Mouse (Mus musculus) limb, embryonic 14.5 days (tissue): ENCODE data around the gene Car5a. TPM values are rescaled to one million over a fixed set of nuclear protein-coding genes. Genes with fewer than 3 reads are reported as not detected.

Experiments
- ATAC-seq: fragments of 200-750 bp; cut with Nextera tagmentation; 2 replicates; pipeline ENCODE4 v1.8.0; 2017; ENCODE audit warnings: low read depth, moderate number of reproducible peaks, moderate TSS enrichment; ENCODE audit not compliant: low FRiP score
- DNase-seq: peaks from one replicate; pipeline ENCODE4 v3.0.0-alpha.2; 2015; ENCODE audit warnings: low spot score
- H3K27ac ChIP-seq: fragments of 300-500 bp; sonication (generic); replicated peaks from 2 replicates; pipeline ENCODE4 v1.5.1; 2014; ENCODE audit warnings: low read depth, mild to moderate bottlenecking, low read length, moderate library complexity, mixed read lengths
- H3K27me3 ChIP-seq: fragments of 300-500 bp; sonication (generic); 2 replicates; pipeline ENCODE4 v1.6.1; 2014; ENCODE audit warnings: low read length, mixed read lengths; ENCODE audit not compliant: control insufficient read depth, insufficient read depth
- H3K36me3 ChIP-seq: fragments of 300-500 bp; sonication (generic); 2 replicates; pipeline ENCODE4 v1.6.1; 2014; ENCODE audit warnings: mild to moderate bottlenecking, low read length, moderate library complexity, mixed read lengths; ENCODE audit not compliant: control insufficient read depth, insufficient read depth
- H3K4me1 ChIP-seq: fragments of 300-500 bp; sonication (generic); 2 replicates; pipeline ENCODE4 v1.6.1; 2014; ENCODE audit warnings: antibody characterized with exemption, low read length, mixed read lengths; ENCODE audit not compliant: control insufficient read depth, insufficient read depth
- H3K4me2 ChIP-seq: fragments of 300-500 bp; sonication (generic); replicated peaks from 2 replicates; pipeline ENCODE4 v1.6.1; 2014; ENCODE audit warnings: low read depth, mild to moderate bottlenecking, low read length, moderate library complexity; ENCODE audit not compliant: severe bottlenecking
- H3K4me3 ChIP-seq: fragments of 300-500 bp; sonication (generic); replicated peaks from 2 replicates; pipeline ENCODE4 v1.5.1; 2014; ENCODE audit warnings: low read length
- H3K9ac ChIP-seq: fragments of 300-500 bp; sonication (generic); 2 replicates; pipeline ENCODE4 v1.6.1; 2014; ENCODE audit warnings: mild to moderate bottlenecking, low read depth, low read length, moderate library complexity; ENCODE audit not compliant: severe bottlenecking
- H3K9me3 ChIP-seq: fragments of 300-500 bp; sonication (generic); 2 replicates; pipeline ENCODE4 v1.6.1; 2016; ENCODE audit warnings: low read length; ENCODE audit not compliant: control insufficient read depth
- POLR2A ChIP-seq: fragments of 200-500 bp; IDR thresholded peaks from 2 replicates; pipeline ENCODE4 v1.8.0; 2012; ENCODE audit warnings: inconsistent platforms, mild to moderate bottlenecking, moderate library complexity, borderline replicate concordance; ENCODE audit not compliant: insufficient read depth, insufficient read length; ENCODE audit errors: extremely low read depth
- WGBS: fragments of 180-500 bp; shearing (Covaris S2); extraction: QIAGEN DNeasy Blood & Tissue Kit; methylation state at CpG from one replicate; pipeline ENCODE4 v1.1.7; 2014; 5-methylcytosine and 5-hydroxymethylcytosine counted together
- microRNA-seq: library from miRNA; unstranded; fragments of <30 nt; microRNA quantifications from one replicate; pipeline ENCODE4, GENCODE M21; 2016
- polyA plus RNA-seq, 2 experiments: library from polyadenylated mRNA; depleted of rRNA in 1 of 2; stranded (reverse) in 1 of 2; unstranded in 1 of 2; fragments of >200 nt; fragmentation: Nextera tagmentation in 1 of 2; extraction: Ambion mirVana in 1 of 2; gene quantifications; 2 replicates each; pipeline versions ENCODE4 v1.2.1 to v1.2.3; 2012 to 2014

The Car5a gene
- polyA plus RNA-seq, 2 experiments, result not detected

DNA sequence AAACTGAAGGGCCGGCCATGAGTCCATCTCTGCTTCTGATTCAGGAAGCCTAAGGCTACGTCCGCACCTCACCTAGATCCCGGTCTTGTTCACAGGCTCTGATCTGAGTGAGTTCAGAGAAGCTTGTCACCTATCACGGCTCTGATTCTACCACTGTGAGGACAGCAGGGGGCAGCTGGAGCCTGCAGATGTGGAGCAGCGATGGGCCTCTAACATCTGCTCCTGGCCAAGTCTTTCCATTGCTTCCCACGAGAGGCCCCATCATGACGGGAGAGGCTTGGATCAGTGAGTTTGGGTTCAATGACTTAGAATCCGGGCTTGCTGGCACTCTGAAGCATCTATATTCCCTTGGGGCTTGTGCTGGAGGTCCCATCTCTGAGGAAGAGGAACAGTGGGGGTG, 70.7 kb downstream of the Car5a start:
- Histone ChIP-seq H3K4me3 (no peak overlapping the region), H3K36me3 (no peaks in the 10 kb centered on the region), H3K9me3 (no peaks in the 10 kb centered on the region), H3K27ac (no peak overlapping the region), H3K27me3 (no peaks in the 10 kb centered on the region), H3K9ac (no peak overlapping the region), H3K4me1 (peaks cover 19% of the 10 kb centered on the region), H3K4me2 (no peak overlapping the region)
- no peak for TF ChIP-seq POLR2A
- peak; percentile 73 for DNase-seq
- no peak; the same call in 1 of the 2 replicates for ATAC-seq
- 52% methylated on average over 9 of the region's 9 CpGs for WGBS

DNA sequence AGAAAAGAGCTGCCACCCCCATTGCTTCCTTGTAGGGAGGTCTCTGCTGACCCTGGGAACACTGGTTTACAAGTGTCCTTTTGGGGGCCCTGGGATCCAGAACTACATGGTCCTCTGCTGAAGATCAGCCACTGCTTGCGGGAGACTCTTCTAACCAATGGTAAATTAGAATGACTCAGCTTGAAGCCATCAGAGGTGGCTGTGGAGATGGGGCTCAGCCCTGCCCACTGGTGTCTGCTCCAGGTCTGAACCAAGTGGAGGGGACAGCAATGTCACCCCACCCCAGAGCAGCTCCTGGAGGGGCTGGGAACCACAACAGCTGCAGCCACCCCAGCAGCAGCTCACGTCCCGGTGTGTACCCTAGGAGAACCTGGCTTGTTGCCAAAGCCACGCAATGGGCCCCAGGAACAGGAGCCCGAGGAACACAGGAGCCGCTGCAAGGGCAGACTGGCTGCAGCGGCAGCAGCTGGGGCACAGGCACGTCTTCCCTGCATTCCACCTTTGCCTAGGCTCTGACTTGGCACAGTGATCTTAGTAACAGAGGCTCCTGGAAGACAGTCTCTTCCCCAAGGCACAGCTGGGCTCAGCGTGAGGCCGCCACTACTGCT, 72.8 kb downstream of the Car5a start:
- Histone ChIP-seq H3K4me1 (peaks cover 19% of the 10 kb centered on the region), H3K27me3 (no peaks in the 10 kb centered on the region), H3K9me3 (no peaks in the 10 kb centered on the region), H3K36me3 (no peaks in the 10 kb centered on the region), H3K9ac (no peak overlapping the region), H3K4me2 (no peak overlapping the region), H3K4me3 (no peak overlapping the region), H3K27ac (no peak overlapping the region)
- TF ChIP-seq POLR2A, result no peak
- whole genome bisulfite sequencing, result 15% methylated on average over 10 of the region's 10 CpGs
- no peak for DNase-seq
- no peak for ATAC-seq

DNA sequence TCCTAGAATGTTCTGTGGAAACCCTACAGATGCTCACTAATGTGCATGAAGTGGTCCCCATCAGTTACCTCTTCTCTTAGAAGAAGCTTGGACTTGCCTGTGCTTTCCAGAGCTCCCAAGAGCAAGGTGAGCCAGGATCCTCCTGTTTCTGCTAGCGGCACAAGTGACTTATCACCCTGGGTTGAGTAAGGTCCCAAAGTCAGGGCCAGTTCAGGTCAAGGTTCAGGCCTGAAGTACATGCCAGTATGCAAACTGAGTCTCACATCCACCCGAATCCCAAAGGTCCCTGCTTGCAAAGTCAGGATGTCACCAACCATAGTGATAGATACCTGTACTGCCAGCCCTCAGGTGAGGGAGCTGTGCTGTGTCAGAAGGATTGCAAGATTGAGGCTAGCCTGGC, 74.5 kb downstream of the Car5a start:
- Histone ChIP-seq H3K27me3 (no peaks in the 10 kb centered on the region), H3K4me2 (no peak overlapping the region), H3K27ac (no peak overlapping the region), H3K4me1 (peaks cover 19% of the 10 kb centered on the region), H3K4me3 (no peak overlapping the region), H3K9me3 (no peaks in the 10 kb centered on the region), H3K9ac (no peak overlapping the region), H3K36me3 (no peaks in the 10 kb centered on the region)
- TF ChIP-seq POLR2A, result no peak
- WGBS, result 90% methylated on average over 2 of the region's 2 CpGs
- ATAC-seq (no peak), DNase-seq (no peak)

DNA sequence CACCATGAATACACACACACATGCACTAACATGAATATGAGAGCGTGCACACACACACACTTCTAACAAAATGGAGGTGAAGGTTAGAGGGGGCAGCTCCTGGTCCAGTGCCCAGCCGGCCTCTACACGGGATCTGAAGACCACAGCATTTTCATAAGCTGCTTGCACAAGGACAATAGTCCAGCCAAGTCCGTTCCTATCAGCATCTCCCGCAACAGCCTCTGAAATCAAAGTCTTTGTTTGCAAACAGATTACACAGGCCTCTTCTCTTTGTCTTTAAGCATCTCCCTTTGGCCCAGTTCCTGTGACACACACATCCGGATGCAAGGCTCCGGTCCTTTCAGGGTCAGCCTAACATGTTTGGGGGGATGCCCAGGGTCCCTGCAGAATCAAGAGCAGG, 75.8 kb downstream of the Car5a start:
- no peaks in the 10 kb centered on the region for H3K36me3 ChIP-seq

DNA sequence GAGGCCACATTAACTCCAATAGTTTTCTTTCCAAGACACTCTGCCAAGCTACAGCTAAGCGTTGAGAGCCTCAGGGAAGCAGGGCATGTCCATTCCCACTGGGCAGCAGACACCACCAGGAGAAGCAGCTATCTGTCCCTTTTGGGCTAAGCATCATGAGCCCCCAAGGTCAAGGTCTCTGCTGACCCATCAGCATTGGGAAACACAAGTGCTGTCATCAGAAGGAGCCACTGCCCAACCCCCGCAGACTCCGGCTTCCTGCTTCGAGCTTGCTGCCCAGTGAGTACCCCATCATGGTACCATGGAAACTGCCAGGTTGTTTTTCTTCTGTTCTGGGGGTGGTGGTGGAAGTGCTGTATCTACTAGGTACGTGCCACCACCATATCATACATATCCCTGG, 76.5 kb downstream of the Car5a start:
- Histone ChIP-seq H3K36me3 (no peaks in the 10 kb centered on the region), H3K4me1 (peaks cover 7% of the 10 kb centered on the region), H3K4me2 (no peak overlapping the region), H3K4me3 (no peak overlapping the region), H3K27ac (no peak overlapping the region), H3K9me3 (no peaks in the 10 kb centered on the region), H3K9ac (no peak overlapping the region), H3K27me3 (no peaks in the 10 kb centered on the region)
- TF ChIP-seq POLR2A, result no peak
- 91% methylated on average over 5 of the region's 5 CpGs for WGBS
- DNase-seq, result no peak
- ATAC-seq, result no peak

More for the DNA sequence above, 75.8 kb downstream of the Car5a start:
- no peak for DNase-seq
- H3K4me1 ChIP-seq, result peaks cover 9% of the 10 kb centered on the region
- no peak overlapping the region for H3K27ac ChIP-seq
- no peak overlapping the region for H3K4me2 ChIP-seq
- no peak for TF ChIP-seq POLR2A
- 92% methylated on average over 7 of the region's 7 CpGs for WGBS
- no peak overlapping the region for H3K9ac ChIP-seq
- H3K4me3 ChIP-seq, result no peak overlapping the region
- H3K9me3 ChIP-seq, result no peaks in the 10 kb centered on the region
- no peak for ATAC-seq
- H3K27me3 ChIP-seq, result no peaks in the 10 kb centered on the region

Small RNA genes within 50 kb of the gene (microRNA-seq; reads per million reads assigned to microRNA genes)
- gene Mir7237, result not detected

Other genes starting within 250 kb of the Car5a start
- 0.25 and 0.36 TPM in 2 replicates for gene Jph3, start 215.3 kb downstream of the Car5a start, polyA plus RNA-seq (2012; rRNA removed)
- 0.19 and 0.77 TPM in 2 replicates for gene Jph3, start 215.3 kb downstream of the Car5a start, polyA plus RNA-seq (2014; fragmentation: Nextera tagmentation; extraction: Ambion mirVana)
- 27.2 and 37.2 TPM in 2 replicates for gene Klhdc4, start 115.3 kb downstream of the Car5a start, polyA plus RNA-seq (2012; rRNA removed)
- 32.0 and 33.9 TPM in 2 replicates for gene Klhdc4, start 115.3 kb downstream of the Car5a start, polyA plus RNA-seq (2014; fragmentation: Nextera tagmentation; extraction: Ambion mirVana)
- 34.6 and 43.9 TPM in 2 replicates for gene Slc7a5, start 37.2 kb downstream of the Car5a start, polyA plus RNA-seq (2012; rRNA removed)
- 27.1 and 27.8 TPM in 2 replicates for gene Slc7a5, start 37.2 kb downstream of the Car5a start, polyA plus RNA-seq (2014; fragmentation: Nextera tagmentation; extraction: Ambion mirVana)
- gene Banp, start 4.8 kb upstream of the Car5a start, polyA plus RNA-seq (2012; rRNA removed), result 97.7 and 127 TPM in 2 replicates
- 33.2 and 39.3 TPM in 2 replicates for gene Banp, start 4.8 kb upstream of the Car5a start, polyA plus RNA-seq (2014; fragmentation: Nextera tagmentation; extraction: Ambion mirVana)